Mouse (Mus musculus) CH12.LX (cell line): Measurements from ENCODE around the gene Slc7a8.

Source experiments
- CTCF ChIP-seq, 2 experiments: IDR thresholded peaks in 1 of 2; conservative IDR thresholded peaks in 1 of 2; 2 replicates each; pipeline ENCODE4 v1.5.1; 2011 to 2012; ENCODE audit warnings: low read depth in 2 of 2, low read length in 2 of 2, improper control_type of control experiment in 1 of 2, inconsistent platforms in 1 of 2, mild to moderate bottlenecking in 1 of 2, moderate library complexity in 1 of 2
- MAFK ChIP-seq: IDR thresholded peaks from 2 replicates; pipeline ENCODE4 v1.6.1; 2011; ENCODE audit warnings: low read length, improper control_type of control experiment; ENCODE audit not compliant: insufficient replicate concordance
- MEF2A ChIP-seq: IDR thresholded peaks from 2 replicates; pipeline ENCODE4 v1.6.1; 2014; ENCODE audit warnings: low read depth, mild to moderate bottlenecking, inconsistent platforms, low read length, improper control_type of control experiment, borderline replicate concordance
- NRF1 ChIP-seq: IDR thresholded peaks from 2 replicates; pipeline ENCODE4 v1.6.1; 2014; ENCODE audit warnings: low read depth, mild to moderate bottlenecking, inconsistent platforms, low read length, improper control_type of control experiment, moderate library complexity
- PAX5 ChIP-seq: IDR thresholded peaks from 2 replicates; pipeline ENCODE4 v1.6.1; 2012; ENCODE audit warnings: low read length, inconsistent platforms, mixed read lengths
- POLR2A ChIP-seq: IDR thresholded peaks from 2 replicates; pipeline ENCODE4 v1.6.1; 2011; ENCODE audit warnings: low read depth, mild to moderate bottlenecking, improper control_type of control experiment, low read length
- TBP ChIP-seq: conservative IDR thresholded peaks from 2 replicates; pipeline ENCODE4 v1.6.1; 2011; ENCODE audit warnings: low read depth, low read length, improper control_type of control experiment
- USF1 ChIP-seq: IDR thresholded peaks from 2 replicates; pipeline ENCODE4 v1.6.1; 2014; ENCODE audit warnings: low read depth, mild to moderate bottlenecking, inconsistent platforms, low read length, improper control_type of control experiment

- TF ChIP-seq MEF2A, result no peak
- no peak for TF ChIP-seq POLR2A
- TF ChIP-seq CTCF (conservative IDR thresholded peaks at IDR 0.05 in 1 of 2, IDR thresholded peaks at IDR 0.05 in 1 of 2; ENCODE audit: low read depth in 2 of 2, low read length in 2 of 2), result no peak
- no peak for TF ChIP-seq MAFK
- no peak for TF ChIP-seq TBP
- no peak for TF ChIP-seq NRF1
- no peak for TF ChIP-seq USF1
- no peak for TF ChIP-seq PAX5
Observed at GRCm38 (mm10) chr14:54780084-54780483, 1.7 kb downstream of the Slc7a8 start.
